Mouse (Mus musculus): ENCODE measurements at regions not wholly inside any gene's neighbourhood (a gene's known extent, or its start where the extent isn't known, plus 50 kb on each side); places are given as distances from the start of the nearest gene placed in this dataset.

- TF ChIP-seq POLR2A (IDR thresholded peaks at IDR 0.05; ENCODE audit: borderline replicate concordance, low read depth, low read length) (no peak), CTCF (IDR thresholded peaks at IDR 0.05; ENCODE audit: low read depth, low read length) (no peak)
- Histone ChIP-seq H3K4me1 (ENCODE audit: control insufficient read depth, insufficient read depth, low read length) (no peaks in the 10 kb centered on the region), H3K27ac (ENCODE audit: insufficient read depth, low read depth, low read length) (no peak overlapping the region), H3K4me3 (ENCODE audit: insufficient read depth, low read length) (no peak overlapping the region)
Observed at GRCm38 (mm10) chr7:133286836-133287235, 162.7 kb upstream of the Ctbp2 start.

- no peak overlapping the region for H3K27ac ChIP-seq (ENCODE audit: insufficient read depth, low read depth, low read length)
- TF ChIP-seq POLR2A (IDR thresholded peaks at IDR 0.05; ENCODE audit: borderline replicate concordance, low read depth, low read length), result no peak
- no peak for TF ChIP-seq CTCF (IDR thresholded peaks at IDR 0.05; ENCODE audit: low read depth, low read length)
- no peak overlapping the region for H3K4me3 ChIP-seq (ENCODE audit: insufficient read depth, low read length)
Observed at GRCm38 (mm10) chr7:133286216-133286615, 162.1 kb upstream of the Ctbp2 start.

GRCm38 (mm10) chr7:133262161-133262560 is 138.0 kb upstream of the Ctbp2 start:
- TF ChIP-seq POLR2A (IDR thresholded peaks at IDR 0.05; ENCODE audit: borderline replicate concordance, low read depth, low read length) (no peak), CTCF (IDR thresholded peaks at IDR 0.05; ENCODE audit: low read depth, low read length) (no peak)
- Histone ChIP-seq H3K4me1 (ENCODE audit: control insufficient read depth, insufficient read depth, low read length) (no peaks in the 10 kb centered on the region), H3K27ac (ENCODE audit: insufficient read depth, low read depth, low read length) (no peak overlapping the region), H3K4me3 (ENCODE audit: insufficient read depth, low read length) (no peak overlapping the region)

More at GRCm38 (mm10) chr7:133286216-133286615, 162.1 kb upstream of the Ctbp2 start:
- H3K4me1 ChIP-seq (ENCODE audit: control insufficient read depth, insufficient read depth, low read length), result no peaks in the 10 kb centered on the region

- Histone ChIP-seq H3K27ac (ENCODE audit: insufficient read depth, low read depth, low read length) (no peak overlapping the region), H3K4me3 (ENCODE audit: insufficient read depth, low read length) (no peak overlapping the region), H3K4me1 (ENCODE audit: control insufficient read depth, insufficient read depth, low read length) (no peaks in the 10 kb centered on the region)
- TF ChIP-seq CTCF (IDR thresholded peaks at IDR 0.05; ENCODE audit: low read depth, low read length) (no peak), POLR2A (IDR thresholded peaks at IDR 0.05; ENCODE audit: borderline replicate concordance, low read depth, low read length) (no peak)
Observed at GRCm38 (mm10) chr7:133259143-133259542, 135.0 kb upstream of the Ctbp2 start.

- no peak overlapping the region for H3K4me3 ChIP-seq (ENCODE audit: insufficient read depth, low read length)
- TF ChIP-seq CTCF (IDR thresholded peaks at IDR 0.05; ENCODE audit: low read depth, low read length), result no peak
- TF ChIP-seq POLR2A (IDR thresholded peaks at IDR 0.05; ENCODE audit: borderline replicate concordance, low read depth, low read length), result no peak
- no peak overlapping the region for H3K27ac ChIP-seq (ENCODE audit: insufficient read depth, low read depth, low read length)
- H3K4me1 ChIP-seq (ENCODE audit: control insufficient read depth, insufficient read depth, low read length), result no peaks in the 10 kb centered on the region
Observed at GRCm38 (mm10) chr7:133256831-133257230, 132.7 kb upstream of the Ctbp2 start.

GRCm38 (mm10) chr7:133244601-133245000 is 120.4 kb upstream of the Ctbp2 start:
- H3K4me3 ChIP-seq (ENCODE audit: insufficient read depth, low read length), result peak overlapping the region; percentile 8; the same call in 1 of the 2 replicates
- TF ChIP-seq POLR2A (IDR thresholded peaks at IDR 0.05; ENCODE audit: borderline replicate concordance, low read depth, low read length) (no peak), CTCF (IDR thresholded peaks at IDR 0.05; ENCODE audit: low read depth, low read length) (no peak)
- H3K27ac ChIP-seq (ENCODE audit: insufficient read depth, low read depth, low read length), result no peak overlapping the region
- H3K4me1 ChIP-seq (ENCODE audit: control insufficient read depth, insufficient read depth, low read length), result no peaks in the 10 kb centered on the region; the same call in 1 of the 2 replicates

GRCm38 (mm10) chr7:133234326-133234725 is 110.2 kb upstream of the Ctbp2 start:
- Histone ChIP-seq H3K27ac (ENCODE audit: insufficient read depth, low read depth, low read length) (no peak overlapping the region), H3K4me1 (ENCODE audit: control insufficient read depth, insufficient read depth, low read length) (no peaks in the 10 kb centered on the region), H3K4me3 (ENCODE audit: insufficient read depth, low read length) (no peak overlapping the region)
- no peak for TF ChIP-seq POLR2A (IDR thresholded peaks at IDR 0.05; ENCODE audit: borderline replicate concordance, low read depth, low read length)
- no peak for TF ChIP-seq CTCF (IDR thresholded peaks at IDR 0.05; ENCODE audit: low read depth, low read length)

GRCm38 (mm10) chr7:133232889-133233441 is 108.8 kb upstream of the Ctbp2 start:
- TF ChIP-seq CTCF (IDR thresholded peaks at IDR 0.05; ENCODE audit: low read depth, low read length) (no peak), POLR2A (IDR thresholded peaks at IDR 0.05; ENCODE audit: borderline replicate concordance, low read depth, low read length) (no peak)
- H3K4me3 ChIP-seq (ENCODE audit: insufficient read depth, low read length), result no peak overlapping the region
- no peak overlapping the region for H3K27ac ChIP-seq (ENCODE audit: insufficient read depth, low read depth, low read length)
- no peaks in the 10 kb centered on the region for H3K4me1 ChIP-seq (ENCODE audit: control insufficient read depth, insufficient read depth, low read length)

- Histone ChIP-seq H3K4me1 (ENCODE audit: control insufficient read depth, insufficient read depth, low read length) (no peaks in the 10 kb centered on the region), H3K4me3 (ENCODE audit: insufficient read depth, low read length) (no peak overlapping the region), H3K27ac (ENCODE audit: insufficient read depth, low read depth, low read length) (no peak overlapping the region)
- TF ChIP-seq POLR2A (IDR thresholded peaks at IDR 0.05; ENCODE audit: borderline replicate concordance, low read depth, low read length), result no peak
- TF ChIP-seq CTCF (IDR thresholded peaks at IDR 0.05; ENCODE audit: low read depth, low read length), result no peak
Observed at GRCm38 (mm10) chr7:133230806-133231205, 106.7 kb upstream of the Ctbp2 start.

- no peaks in the 10 kb centered on the region for H3K4me1 ChIP-seq (ENCODE audit: control insufficient read depth, insufficient read depth, low read length)
- no peak overlapping the region for H3K27ac ChIP-seq (ENCODE audit: insufficient read depth, low read depth, low read length)
- no peak for TF ChIP-seq CTCF (IDR thresholded peaks at IDR 0.05; ENCODE audit: low read depth, low read length)
- no peak for TF ChIP-seq POLR2A (IDR thresholded peaks at IDR 0.05; ENCODE audit: borderline replicate concordance, low read depth, low read length)
- no peak overlapping the region for H3K4me3 ChIP-seq (ENCODE audit: insufficient read depth, low read length)
Observed at GRCm38 (mm10) chr7:133223948-133224652, 99.9 kb upstream of the Ctbp2 start.

All from bone marrow macrophage, adult 2 months (primary cell).